Mouse (Mus musculus): ENCODE data around the gene Nmrk2. TPM values are rescaled to one million over a fixed set of nuclear protein-coding genes. Genes with fewer than 3 reads are reported as not detected.
A peak's percentile ranks its signal among the peaks of the same experiment; 100 is the strongest.

Gene Nmrk2
- 0.11 and 0.30 TPM in 2 replicates for polyA plus RNA-seq (2015; fragmentation: Nextera tagmentation; extraction: Ambion mirVana)

- H3K4me3 ChIP-seq: no peak within 1 kb of the TSS
- H3K27ac ChIP-seq: no peak within 1 kb of the TSS
- no peaks in the 10 kb centered on the region for H3K9me3 ChIP-seq
- H3K4me1 ChIP-seq: no peaks in the 10 kb centered on the region
- H3K27me3 ChIP-seq: peaks cover 14% of the 10 kb centered on the region; the same call in 1 of the 2 replicates
- ATAC-seq (ENCODE audit: borderline replicate concordance, extremely low read depth, low FRiP score, low TSS enrichment): no peak
- no peaks in the 10 kb centered on the region for H3K36me3 ChIP-seq
- H3K4me2 ChIP-seq: no peak within 1 kb of the TSS
- 54% methylated on average over 13 of the region's 13 CpGs for WGBS
- H3K9ac ChIP-seq: no peak within 1 kb of the TSS
These were observed at the start of gene Nmrk2 for GRCm38 (mm10) chr10:81201807-81202758. Nmrk2 (minus strand) TSS chr10:81202051.

- no peak for ATAC-seq (ENCODE audit: borderline replicate concordance, extremely low read depth, low FRiP score, low TSS enrichment)
- Histone ChIP-seq H3K9me3 (no peaks in the 10 kb centered on the region), H3K4me3 (no peak overlapping the region), H3K4me2 (no peak overlapping the region), H3K27ac (no peak overlapping the region), H3K27me3 (peaks cover 36% of the 10 kb centered on the region), H3K36me3 (no peaks in the 10 kb centered on the region), H3K9ac (no peak overlapping the region), H3K4me1 (no peaks in the 10 kb centered on the region)
- 77% methylated on average over 8 of the region's 8 CpGs for WGBS
These were observed 47.6 kb upstream of the Nmrk2 start for GRCm38 (mm10) chr10:81249442-81249841.

GRCm38 (mm10) chr10:81247804-81248203 lies 46.0 kb upstream of the Nmrk2 start:
- 79% methylated on average over 2 of the region's 2 CpGs for WGBS
- no peak for ATAC-seq (ENCODE audit: borderline replicate concordance, extremely low read depth, low FRiP score, low TSS enrichment)
- no peak overlapping the region for H3K27ac ChIP-seq

GRCm38 (mm10) chr10:81245166-81245565 lies 43.3 kb upstream of the Nmrk2 start:
- Histone ChIP-seq H3K27me3 (peaks cover 32% of the 10 kb centered on the region), H3K4me2 (no peak overlapping the region), H3K4me1 (no peaks in the 10 kb centered on the region), H3K36me3 (no peaks in the 10 kb centered on the region), H3K27ac (no peak overlapping the region), H3K9ac (no peak overlapping the region), H3K9me3 (no peaks in the 10 kb centered on the region), H3K4me3 (no peak overlapping the region)
- WGBS: 86% methylated on average over 6 of the region's 6 CpGs
- ATAC-seq (ENCODE audit: borderline replicate concordance, extremely low read depth, low FRiP score, low TSS enrichment): no peak

More at GRCm38 (mm10) chr10:81247804-81248203, 46.0 kb upstream of the Nmrk2 start:
- no peak overlapping the region for H3K9ac ChIP-seq
- no peak overlapping the region for H3K4me2 ChIP-seq
- H3K27me3 ChIP-seq: peaks cover 32% of the 10 kb centered on the region
- H3K4me1 ChIP-seq: no peaks in the 10 kb centered on the region
- no peaks in the 10 kb centered on the region for H3K36me3 ChIP-seq
- H3K4me3 ChIP-seq: no peak overlapping the region
- H3K9me3 ChIP-seq: no peaks in the 10 kb centered on the region

- WGBS: 6% methylated on average over 17 of the region's 17 CpGs
- ATAC-seq (ENCODE audit: borderline replicate concordance, extremely low read depth, low FRiP score, low TSS enrichment): 0 out of 2 replicates have a peak, but pooled peaks have one; percentile 44
- Histone ChIP-seq H3K27me3 (peaks cover 38% of the 10 kb centered on the region), H3K4me1 (0 out of 2 replicates have a peak, but pooled peaks cover 4% of the 10 kb centered on the region), H3K4me3 (no peak overlapping the region), H3K9me3 (no peaks in the 10 kb centered on the region), H3K27ac (no peak overlapping the region), H3K4me2 (no peak overlapping the region), H3K36me3 (no peaks in the 10 kb centered on the region), H3K9ac (no peak overlapping the region)
These were observed 42.7 kb upstream of the Nmrk2 start for GRCm38 (mm10) chr10:81244595-81244994.

GRCm38 (mm10) chr10:81244146-81244545 lies 42.3 kb upstream of the Nmrk2 start:
- H3K9ac ChIP-seq: no peak overlapping the region
- no peaks in the 10 kb centered on the region for H3K9me3 ChIP-seq
- 0 out of 2 replicates have a peak, but pooled peaks cover 7% of the 10 kb centered on the region for H3K4me1 ChIP-seq
- no peak overlapping the region for H3K27ac ChIP-seq
- no peak for ATAC-seq (ENCODE audit: borderline replicate concordance, extremely low read depth, low FRiP score, low TSS enrichment)
- no peak overlapping the region for H3K4me3 ChIP-seq
- 74% methylated on average over 4 of the region's 4 CpGs for WGBS
- no peaks in the 10 kb centered on the region for H3K36me3 ChIP-seq
- no peak overlapping the region for H3K4me2 ChIP-seq
- H3K27me3 ChIP-seq: peaks cover 42% of the 10 kb centered on the region

GRCm38 (mm10) chr10:81242021-81242420 lies 40.2 kb upstream of the Nmrk2 start:
- Histone ChIP-seq H3K9ac (no peak overlapping the region), H3K4me1 (0 out of 2 replicates have a peak, but pooled peaks cover 7% of the 10 kb centered on the region), H3K9me3 (no peaks in the 10 kb centered on the region), H3K27me3 (peaks cover 51% of the 10 kb centered on the region), H3K27ac (no peak overlapping the region), H3K36me3 (no peaks in the 10 kb centered on the region), H3K4me2 (no peak overlapping the region), H3K4me3 (no peak overlapping the region)
- ATAC-seq (ENCODE audit: borderline replicate concordance, extremely low read depth, low FRiP score, low TSS enrichment): no peak
- 86% methylated on average over 16 of the region's 16 CpGs for WGBS

GRCm38 (mm10) chr10:81240876-81241275 lies 39.0 kb upstream of the Nmrk2 start:
- H3K27me3 ChIP-seq: peaks cover 51% of the 10 kb centered on the region
- no peaks in the 10 kb centered on the region for H3K9me3 ChIP-seq
- no peaks in the 10 kb centered on the region for H3K36me3 ChIP-seq
- H3K4me1 ChIP-seq: 0 out of 2 replicates have a peak, but pooled peaks cover 7% of the 10 kb centered on the region
- WGBS: 23% methylated on average over 13 of the region's 13 CpGs
- no peak overlapping the region for H3K27ac ChIP-seq
- no peak overlapping the region for H3K9ac ChIP-seq
- ATAC-seq (ENCODE audit: borderline replicate concordance, extremely low read depth, low FRiP score, low TSS enrichment): no peak
- H3K4me2 ChIP-seq: no peak overlapping the region
- H3K4me3 ChIP-seq: no peak overlapping the region

- Histone ChIP-seq H3K9ac (no peak overlapping the region), H3K4me2 (no peak overlapping the region), H3K4me3 (no peak overlapping the region), H3K36me3 (no peaks in the 10 kb centered on the region), H3K27ac (no peak overlapping the region), H3K4me1 (peaks cover 10% of the 10 kb centered on the region; the same call in 1 of the 2 replicates), H3K9me3 (no peaks in the 10 kb centered on the region), H3K27me3 (peaks cover 42% of the 10 kb centered on the region)
- WGBS: 71% methylated on average over 2 of the region's 2 CpGs
- no peak for ATAC-seq (ENCODE audit: borderline replicate concordance, extremely low read depth, low FRiP score, low TSS enrichment)
These were observed 36.8 kb upstream of the Nmrk2 start for GRCm38 (mm10) chr10:81238618-81239017.

- Histone ChIP-seq H3K27me3 (peaks cover 35% of the 10 kb centered on the region), H3K4me1 (peaks cover 20% of the 10 kb centered on the region), H3K9ac (no peak overlapping the region), H3K27ac (no peak overlapping the region), H3K9me3 (no peaks in the 10 kb centered on the region), H3K4me3 (no peak overlapping the region), H3K36me3 (no peaks in the 10 kb centered on the region), H3K4me2 (no peak overlapping the region)
- no peak for ATAC-seq (ENCODE audit: borderline replicate concordance, extremely low read depth, low FRiP score, low TSS enrichment)
- WGBS: 82% methylated on average over 12 of the region's 12 CpGs
These were observed 34.8 kb upstream of the Nmrk2 start for GRCm38 (mm10) chr10:81236471-81237268.

- H3K36me3 ChIP-seq: no peaks in the 10 kb centered on the region
- ATAC-seq (ENCODE audit: borderline replicate concordance, extremely low read depth, low FRiP score, low TSS enrichment): no peak
- no peak overlapping the region for H3K4me3 ChIP-seq
- H3K4me2 ChIP-seq: no peak overlapping the region
- 74% methylated on average over 6 of the region's 6 CpGs for WGBS
- no peak overlapping the region for H3K27ac ChIP-seq
- peaks cover 12% of the 10 kb centered on the region for H3K4me1 ChIP-seq
- peaks cover 35% of the 10 kb centered on the region for H3K27me3 ChIP-seq
- no peak overlapping the region for H3K9ac ChIP-seq
- no peaks in the 10 kb centered on the region for H3K9me3 ChIP-seq
These were observed 32.4 kb upstream of the Nmrk2 start for GRCm38 (mm10) chr10:81234206-81234605.
